Mouse (Mus musculus) kidney, embryonic 15.5 days (tissue): ENCODE data around the gene Sdsl. TPM values are rescaled to one million over a fixed set of nuclear protein-coding genes. Genes with fewer than 3 reads are reported as not detected.

ENCODE experiments used
- ATAC-seq: fragments of 200-750 bp; cut with Nextera tagmentation; replicated peaks from 2 replicates; pipeline ENCODE4 v1.8.0; 2017; ENCODE audit warnings: moderate TSS enrichment; ENCODE audit not compliant: low FRiP score
- H3K27ac ChIP-seq: fragments of 300-500 bp; sonication (generic); 2 replicates; pipeline ENCODE4 v1.5.1; 2015; ENCODE audit warnings: mild to moderate bottlenecking, inconsistent platforms
- H3K27me3 ChIP-seq: fragments of 300-500 bp; sonication (generic); 2 replicates; pipeline ENCODE4 v1.6.1; 2015; ENCODE audit warnings: inconsistent platforms
- H3K36me3 ChIP-seq: fragments of 300-500 bp; sonication (generic); 2 replicates; pipeline ENCODE4 v1.6.1; 2015; ENCODE audit warnings: inconsistent platforms
- H3K4me1 ChIP-seq: fragments of 300-500 bp; sonication (generic); 2 replicates; pipeline ENCODE4 v1.6.1; 2015; ENCODE audit warnings: inconsistent platforms
- H3K4me2 ChIP-seq: fragments of 300-500 bp; sonication (generic); 2 replicates; pipeline ENCODE4 v1.6.1; 2015; ENCODE audit warnings: moderate library complexity, mild to moderate bottlenecking, inconsistent platforms
- H3K4me3 ChIP-seq: fragments of 300-500 bp; sonication (generic); replicated peaks from 2 replicates; pipeline ENCODE4 v1.5.1; 2015; ENCODE audit warnings: mild to moderate bottlenecking, inconsistent platforms
- H3K9ac ChIP-seq: fragments of 300-500 bp; sonication (generic); 2 replicates; pipeline ENCODE4 v1.6.1; 2015; ENCODE audit warnings: mild to moderate bottlenecking, inconsistent platforms
- H3K9me3 ChIP-seq: fragments of 300-500 bp; sonication (generic); replicated peaks from 2 replicates; pipeline ENCODE4 v1.6.1; 2016; ENCODE audit warnings: inconsistent platforms
- WGBS: fragments of 180-500 bp; shearing (Covaris S2); methylation state at CpG from one replicate; pipeline ENCODE4 v1.1.7; 2015; ENCODE audit warnings: mixed read lengths; 5-methylcytosine and 5-hydroxymethylcytosine counted together
- polyA plus RNA-seq: library from polyadenylated mRNA; unstranded; fragments of >200 nt; fragmentation: Nextera tagmentation; extraction: Ambion mirVana; gene quantifications from 2 replicates; pipeline ENCODE4 v1.2.1, GENCODE M21; 2015

The Sdsl gene
- polyA plus RNA-seq, 1 experiment from 2014 or later = 14.4 TPM

GRCm38 (mm10) chr5:120440733-120441132, 31.9 kb downstream of the Sdsl start:
- no peaks in the 10 kb centered on the region for H3K9me3 ChIP-seq
- peak overlapping the region; percentile 55 for H3K4me2 ChIP-seq
- peaks cover 27% of the 10 kb centered on the region for H3K4me1 ChIP-seq
- H3K4me3 ChIP-seq = peak overlapping the region; percentile 33
- H3K9ac ChIP-seq = no peak overlapping the region
- H3K36me3 ChIP-seq = no peaks in the 10 kb centered on the region
- WGBS = 4% methylated on average over 13 of the region's 14 CpGs
- H3K27ac ChIP-seq = no peak overlapping the region
- H3K27me3 ChIP-seq = peaks cover 92% of the 10 kb centered on the region
- ATAC-seq = peak; percentile 68

- Histone ChIP-seq H3K27me3 (peaks cover 92% of the 10 kb centered on the region), H3K4me1 (peaks cover 34% of the 10 kb centered on the region), H3K9ac (no peak overlapping the region), H3K4me3 (peak overlapping the region; percentile 33), H3K9me3 (no peaks in the 10 kb centered on the region), H3K36me3 (no peaks in the 10 kb centered on the region), H3K27ac (no peak overlapping the region), H3K4me2 (peak overlapping the region; percentile 55)
- WGBS = 1% methylated on average over 61 of the region's 61 CpGs
- no peak for ATAC-seq
Measured at GRCm38 (mm10) chr5:120439887-120440670, 32.5 kb downstream of the Sdsl start.

GRCm38 (mm10) chr5:120438991-120439710, 33.5 kb downstream of the Sdsl start:
- Histone ChIP-seq H3K4me2 (peak overlapping the region; percentile 55; the same call in 1 of the 2 replicates), H3K27ac (no peak overlapping the region), H3K9ac (no peak overlapping the region), H3K4me3 (peak overlapping the region; percentile 33), H3K4me1 (peaks cover 34% of the 10 kb centered on the region), H3K36me3 (no peaks in the 10 kb centered on the region), H3K27me3 (peaks cover 92% of the 10 kb centered on the region), H3K9me3 (no peaks in the 10 kb centered on the region)
- 2% methylated on average over 27 of the region's 27 CpGs for WGBS
- ATAC-seq = no peak

- Histone ChIP-seq H3K4me1 (peaks cover 34% of the 10 kb centered on the region), H3K9ac (no peak overlapping the region), H3K27me3 (peaks cover 92% of the 10 kb centered on the region), H3K27ac (no peak overlapping the region), H3K36me3 (no peaks in the 10 kb centered on the region), H3K9me3 (no peaks in the 10 kb centered on the region), H3K4me3 (no peak overlapping the region), H3K4me2 (no peak overlapping the region)
- WGBS = 2% methylated on average over 13 of the region's 13 CpGs
- ATAC-seq = no peak
Measured at GRCm38 (mm10) chr5:120438469-120438868, 34.1 kb downstream of the Sdsl start.

- H3K4me3 ChIP-seq = peak overlapping the region; percentile 12; the same call in 1 of the 2 replicates
- H3K9me3 ChIP-seq = no peaks in the 10 kb centered on the region
- no peak overlapping the region for H3K27ac ChIP-seq
- no peak overlapping the region for H3K9ac ChIP-seq
- WGBS = 2% methylated on average over 33 of the region's 33 CpGs
- H3K36me3 ChIP-seq = no peaks in the 10 kb centered on the region
- H3K4me1 ChIP-seq = peaks cover 34% of the 10 kb centered on the region
- peaks cover 92% of the 10 kb centered on the region for H3K27me3 ChIP-seq
- no peak overlapping the region for H3K4me2 ChIP-seq
- no peak for ATAC-seq
Measured at GRCm38 (mm10) chr5:120437986-120438385, 34.6 kb downstream of the Sdsl start.

- Histone ChIP-seq H3K4me2 (no peak overlapping the region), H3K9ac (no peak overlapping the region), H3K27me3 (peaks cover 93% of the 10 kb centered on the region), H3K9me3 (no peaks in the 10 kb centered on the region), H3K27ac (no peak overlapping the region), H3K36me3 (no peaks in the 10 kb centered on the region), H3K4me3 (no peak overlapping the region), H3K4me1 (peaks cover 34% of the 10 kb centered on the region)
- ATAC-seq = no peak
- WGBS = under 1% methylated on average over 17 of the region's 17 CpGs
Measured at GRCm38 (mm10) chr5:120437539-120437938, 35.1 kb downstream of the Sdsl start.

- WGBS = under 1% methylated on average over 18 of the region's 18 CpGs
- Histone ChIP-seq H3K27ac (no peak overlapping the region), H3K4me3 (no peak overlapping the region), H3K4me2 (no peak overlapping the region), H3K27me3 (peaks cover 95% of the 10 kb centered on the region), H3K4me1 (peaks cover 38% of the 10 kb centered on the region), H3K9me3 (no peaks in the 10 kb centered on the region), H3K36me3 (no peaks in the 10 kb centered on the region), H3K9ac (no peak overlapping the region)
- no peak for ATAC-seq
Measured at GRCm38 (mm10) chr5:120436885-120437495, 35.6 kb downstream of the Sdsl start.

- H3K4me2 ChIP-seq = peak overlapping the region; percentile 66
- H3K4me1 ChIP-seq = peaks cover 45% of the 10 kb centered on the region
- no peak for ATAC-seq
- WGBS = under 1% methylated on average over 41 of the region's 47 CpGs
- no peaks in the 10 kb centered on the region for H3K36me3 ChIP-seq
- no peak overlapping the region for H3K27ac ChIP-seq
- peaks cover 99% of the 10 kb centered on the region for H3K27me3 ChIP-seq
- peak overlapping the region; percentile 41 for H3K4me3 ChIP-seq
- H3K9ac ChIP-seq = no peak overlapping the region
- no peaks in the 10 kb centered on the region for H3K9me3 ChIP-seq
Measured at GRCm38 (mm10) chr5:120435731-120436501, 36.7 kb downstream of the Sdsl start.

GRCm38 (mm10) chr5:120435006-120435681, 37.5 kb downstream of the Sdsl start:
- Histone ChIP-seq H3K4me3 (peak overlapping the region; percentile 41; the same call in 1 of the 2 replicates), H3K36me3 (no peaks in the 10 kb centered on the region), H3K9ac (no peak overlapping the region), H3K4me1 (peaks cover 42% of the 10 kb centered on the region), H3K27me3 (peaks cover 99% of the 10 kb centered on the region), H3K4me2 (peak overlapping the region; percentile 66; the same call in 1 of the 2 replicates), H3K27ac (no peak overlapping the region), H3K9me3 (no peaks in the 10 kb centered on the region)
- under 1% methylated on average over 44 of the region's 44 CpGs for WGBS
- no peak for ATAC-seq

GRCm38 (mm10) chr5:120434231-120434735, 38.3 kb downstream of the Sdsl start:
- H3K27ac ChIP-seq = no peak overlapping the region
- H3K36me3 ChIP-seq = no peaks in the 10 kb centered on the region
- peaks cover 99% of the 10 kb centered on the region for H3K27me3 ChIP-seq
- no peak overlapping the region for H3K9ac ChIP-seq
- H3K4me1 ChIP-seq = peaks cover 33% of the 10 kb centered on the region
- H3K4me2 ChIP-seq = no peak overlapping the region
- H3K4me3 ChIP-seq = no peak overlapping the region
- ATAC-seq = no peak
- no peaks in the 10 kb centered on the region for H3K9me3 ChIP-seq
- WGBS = 2% methylated on average over 21 of the region's 21 CpGs
